Mouse (Mus musculus): ENCODE measurements at regions not wholly inside any gene's neighbourhood (a gene's known extent, or its start where the extent isn't known, plus 50 kb on each side); places are given as distances from the start of the nearest gene placed in this dataset.

GRCm38 (mm10) chr3:56357035-56357701 is 173.7 kb upstream of the Nbea start:
- H3K4me3 ChIP-seq (ENCODE audit: control insufficient read depth in 1 of 2, insufficient read depth in 1 of 2, low read depth in 2 of 2, low read length in 2 of 2) = no peak overlapping the region
- H3K9ac ChIP-seq (ENCODE audit: control insufficient read depth, low read depth, low read length, poor library complexity, severe bottlenecking) = no peak overlapping the region
- no peak overlapping the region for H3K27ac ChIP-seq (ENCODE audit: control insufficient read depth, low read depth, low read length)
- no peaks in the 10 kb centered on the region for H3K27me3 ChIP-seq (ENCODE audit: control insufficient read depth in 1 of 2, insufficient read depth in 2 of 2, low read length in 2 of 2)
- H3K4me1 ChIP-seq (ENCODE audit: control insufficient read depth in 1 of 2, insufficient read depth in 2 of 2, low read length in 2 of 2) = no peaks in the 10 kb centered on the region
- no peak for DNase-seq (ENCODE audit: low read depth, low spot score)
- no peaks in the 10 kb centered on the region for H3K9me3 ChIP-seq (replicated peaks; ENCODE audit: insufficient read depth, low read length)
- TF ChIP-seq GATA1 (IDR thresholded peaks at IDR 0.05; ENCODE audit: low read depth, low read length) (no peak), ZKSCAN1 (IDR thresholded peaks at IDR 0.05; ENCODE audit: low read depth, low read length) (no peak), CHD2 (IDR thresholded peaks at IDR 0.05; ENCODE audit: low read length) (no peak)
- H3K36me3 ChIP-seq (ENCODE audit: control insufficient read depth in 1 of 2, insufficient read depth in 2 of 2, low read length in 2 of 2) = no peaks in the 10 kb centered on the region
- H3K79me2 ChIP-seq (ENCODE audit: control insufficient read depth, insufficient read depth, low read length, poor library complexity) = no peaks in the 10 kb centered on the region

DNA sequence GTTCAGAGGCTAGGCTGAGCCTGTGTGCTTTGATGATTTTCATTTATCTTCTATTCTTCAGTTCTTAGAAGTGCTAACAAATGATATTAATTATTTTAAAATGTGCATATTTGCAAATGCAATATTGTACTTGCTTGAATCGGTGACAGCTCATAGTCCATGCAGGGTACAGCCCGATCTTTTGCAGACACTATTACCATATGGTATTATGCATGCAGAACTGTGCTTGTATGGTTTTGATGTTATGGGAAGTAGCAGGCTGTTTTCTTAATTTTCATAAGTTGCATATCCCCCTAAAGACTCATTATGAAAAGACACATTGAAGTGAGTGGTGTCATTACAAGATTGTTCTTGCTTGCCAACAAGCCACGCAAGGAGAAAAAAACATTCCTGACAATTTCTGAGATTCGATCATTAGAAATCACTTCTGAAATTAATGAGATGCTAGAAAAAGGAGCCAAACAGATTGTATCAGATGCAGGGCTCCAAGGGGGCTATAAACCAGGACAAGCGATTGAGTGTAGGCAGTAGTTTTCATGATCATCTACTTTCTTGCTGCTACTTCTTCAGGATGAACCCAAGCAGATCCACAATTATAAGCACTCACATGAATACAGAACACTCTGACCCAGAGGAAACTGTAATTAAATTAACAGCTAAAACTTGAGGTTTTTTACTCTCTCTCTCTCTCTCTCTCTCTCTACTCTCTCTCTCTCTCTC is 172.8 kb upstream of the Nbea start:
- TF ChIP-seq USF2 (IDR thresholded peaks at IDR 0.05; ENCODE audit: borderline replicate concordance in 1 of 2, insufficient read depth in 1 of 2, low read depth in 1 of 2, low read length in 2 of 2) (no peak), NRF1 (IDR thresholded peaks at IDR 0.05; ENCODE audit: insufficient read depth, low read depth, low read length, poor library complexity, severe bottlenecking) (no peak), USF1 (IDR thresholded peaks at IDR 0.05; ENCODE audit: low read depth, low read length) (no peak), CHD2 (IDR thresholded peaks at IDR 0.05; ENCODE audit: low read length) (no peak), POLR2A (IDR thresholded peaks at IDR 0.05; ENCODE audit: control insufficient read depth in 1 of 2, insufficient read depth in 1 of 2, low read depth in 1 of 2, low read length in 2 of 2, poor library complexity in 1 of 2) (no peak), NELFE (IDR thresholded peaks at IDR 0.05; ENCODE audit: low read depth, low read length) (no peak), GABPA (IDR thresholded peaks at IDR 0.05; ENCODE audit: low read depth, low read length) (no peak), ZNF384 (IDR thresholded peaks at IDR 0.05; ENCODE audit: low read depth, low read length) (no peak), ZKSCAN1 (IDR thresholded peaks at IDR 0.05; ENCODE audit: low read depth, low read length) (no peak), JUND (IDR thresholded peaks at IDR 0.05; ENCODE audit: low read depth, low read length) (no peak), ZMIZ1 (IDR thresholded peaks at IDR 0.05; ENCODE audit: low read depth, low read length) (no peak), MAX (IDR thresholded peaks at IDR 0.05; ENCODE audit: low read length) (no peak), BHLHE40 (IDR thresholded peaks at IDR 0.05; ENCODE audit: borderline replicate concordance, low read depth, low read length) (no peak), SMC3 (IDR thresholded peaks at IDR 0.05; ENCODE audit: low read depth, low read length) (no peak), MAFK (IDR thresholded peaks at IDR 0.05; ENCODE audit: borderline replicate concordance, low read depth, low read length) (no peak), TBP (IDR thresholded peaks at IDR 0.05; ENCODE audit: low read depth, low read length) (no peak), POLR2AphosphoS2 (IDR thresholded peaks at IDR 0.05; ENCODE audit: low read length) (no peak)
- no peaks in the 10 kb centered on the region for H3K27me3 ChIP-seq (ENCODE audit: control insufficient read depth in 1 of 2, insufficient read depth in 2 of 2, low read length in 2 of 2)
- DNase-seq (ENCODE audit: low read depth, low spot score) = no peak
- H3K36me3 ChIP-seq (ENCODE audit: control insufficient read depth in 1 of 2, insufficient read depth in 2 of 2, low read length in 2 of 2) = no peaks in the 10 kb centered on the region
- H3K4me3 ChIP-seq (ENCODE audit: control insufficient read depth in 1 of 2, insufficient read depth in 1 of 2, low read depth in 2 of 2, low read length in 2 of 2) = no peak overlapping the region
- H3K9me3 ChIP-seq (replicated peaks; ENCODE audit: insufficient read depth, low read length) = no peaks in the 10 kb centered on the region
- H3K9ac ChIP-seq (ENCODE audit: control insufficient read depth, low read depth, low read length, poor library complexity, severe bottlenecking) = no peak overlapping the region
- no peaks in the 10 kb centered on the region for H3K79me2 ChIP-seq (ENCODE audit: control insufficient read depth, insufficient read depth, low read length, poor library complexity)
- no peak overlapping the region for H3K27ac ChIP-seq (ENCODE audit: control insufficient read depth, low read depth, low read length)
- no peaks in the 10 kb centered on the region for H3K4me1 ChIP-seq (ENCODE audit: control insufficient read depth in 1 of 2, insufficient read depth in 2 of 2, low read length in 2 of 2)
